Mouse (Mus musculus): ENCODE results near the gene Kcnk3. TPM values are rescaled to one million over a fixed set of nuclear protein-coding genes. Genes with fewer than 3 reads are reported as not detected.

Gene Kcnk3
- polyA plus RNA-seq, 1 experiment from 2014 or later = 0.98 TPM

GRCm38 (mm10) chr5:30617357-30617756 lies 29.4 kb downstream of the Kcnk3 start:
- H3K4me1 ChIP-seq (ENCODE audit: control insufficient read depth, insufficient read depth, low read length) = peaks cover 4% of the 10 kb centered on the region; the same call in 1 of the 2 replicates
- H3K9ac ChIP-seq (replicated peaks; ENCODE audit: low read length) = no peak overlapping the region
- WGBS = 36% methylated on average over 3 of the region's 3 CpGs
- DNase-seq (ENCODE audit: low spot score) (no peak), ATAC-seq (replicated peaks; ENCODE audit: insufficient number of reproducible peaks, low FRiP score, low TSS enrichment, low read depth) (no peak)
- no peak overlapping the region for H3K4me3 ChIP-seq (ENCODE audit: low read depth, low read length)
- H3K36me3 ChIP-seq (replicated peaks; ENCODE audit: control insufficient read depth, insufficient read depth, low read depth, low read length) = no peaks in the 10 kb centered on the region
- H3K9me3 ChIP-seq (replicated peaks; ENCODE audit: control insufficient read depth, low read length) = no peaks in the 10 kb centered on the region
- no peak overlapping the region for H3K4me2 ChIP-seq (ENCODE audit: low read depth, low read length)
- peaks cover 10% of the 10 kb centered on the region for H3K27me3 ChIP-seq (ENCODE audit: control insufficient read depth, insufficient read depth, low read length)
- H3K27ac ChIP-seq (replicated peaks; ENCODE audit: low read depth, low read length) = no peak overlapping the region

GRCm38 (mm10) chr5:30617851-30618250 lies 29.9 kb downstream of the Kcnk3 start:
- ATAC-seq (replicated peaks; ENCODE audit: insufficient number of reproducible peaks, low FRiP score, low TSS enrichment, low read depth) (no peak), DNase-seq (ENCODE audit: low spot score) (no peak)
- WGBS = 29% methylated on average over 11 of the region's 11 CpGs
- Histone ChIP-seq H3K4me1 (ENCODE audit: control insufficient read depth, insufficient read depth, low read length) (peaks cover 4% of the 10 kb centered on the region; the same call in 1 of the 2 replicates), H3K27me3 (ENCODE audit: control insufficient read depth, insufficient read depth, low read length) (peaks cover 11% of the 10 kb centered on the region), H3K9me3 (replicated peaks; ENCODE audit: control insufficient read depth, low read length) (no peaks in the 10 kb centered on the region), H3K9ac (replicated peaks; ENCODE audit: low read length) (no peak overlapping the region), H3K27ac (replicated peaks; ENCODE audit: low read depth, low read length) (no peak overlapping the region), H3K36me3 (replicated peaks; ENCODE audit: control insufficient read depth, insufficient read depth, low read depth, low read length) (no peaks in the 10 kb centered on the region), H3K4me3 (ENCODE audit: low read depth, low read length) (no peak overlapping the region), H3K4me2 (ENCODE audit: low read depth, low read length) (no peak overlapping the region)

DNA sequence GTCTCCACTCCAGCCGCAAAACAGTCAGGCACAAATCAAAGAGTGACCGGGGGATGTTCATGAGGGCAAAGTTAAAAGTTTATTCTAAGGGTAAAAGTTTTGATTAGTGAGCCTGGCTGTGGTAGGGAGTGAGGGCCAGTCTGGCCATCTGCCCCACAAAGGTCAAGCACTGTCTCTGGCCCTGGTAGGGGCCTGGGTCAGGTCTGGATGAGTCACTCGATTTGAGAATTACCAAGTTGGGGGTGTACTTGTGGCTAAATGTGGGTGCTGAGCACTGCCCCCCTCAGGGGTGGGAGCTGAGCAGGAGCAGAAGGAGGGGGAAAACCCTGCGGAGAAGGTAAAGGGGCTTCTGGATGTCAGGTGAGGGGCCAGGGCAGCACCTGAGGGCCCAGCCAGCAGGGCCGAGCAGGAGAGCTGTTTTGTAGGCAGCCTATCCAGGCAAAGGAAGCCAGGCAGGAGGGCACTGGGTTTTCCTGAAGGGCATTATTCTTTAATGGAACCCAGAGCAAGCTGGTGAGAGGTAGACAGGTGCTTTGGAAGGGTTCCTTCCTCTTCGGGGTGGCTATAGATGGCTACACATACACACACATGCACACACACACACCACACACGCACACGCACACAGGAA lies 30.5 kb downstream of the Kcnk3 start:
- ATAC-seq (replicated peaks; ENCODE audit: insufficient number of reproducible peaks, low FRiP score, low TSS enrichment, low read depth) (no peak), DNase-seq (ENCODE audit: low spot score) (no peak)
- Histone ChIP-seq H3K9ac (replicated peaks; ENCODE audit: low read length) (no peak overlapping the region), H3K4me2 (ENCODE audit: low read depth, low read length) (no peak overlapping the region), H3K4me3 (ENCODE audit: low read depth, low read length) (no peak overlapping the region), H3K9me3 (replicated peaks; ENCODE audit: control insufficient read depth, low read length) (no peaks in the 10 kb centered on the region), H3K27ac (replicated peaks; ENCODE audit: low read depth, low read length) (no peak overlapping the region), H3K36me3 (replicated peaks; ENCODE audit: control insufficient read depth, insufficient read depth, low read depth, low read length) (no peaks in the 10 kb centered on the region), H3K4me1 (ENCODE audit: control insufficient read depth, insufficient read depth, low read length) (peaks cover 4% of the 10 kb centered on the region; the same call in 1 of the 2 replicates), H3K27me3 (ENCODE audit: control insufficient read depth, insufficient read depth, low read length) (peaks cover 11% of the 10 kb centered on the region)
- 82% methylated on average over 8 of the region's 8 CpGs for WGBS

GRCm38 (mm10) chr5:30619211-30619610 lies 31.2 kb downstream of the Kcnk3 start:
- peaks cover 4% of the 10 kb centered on the region; the same call in 1 of the 2 replicates for H3K4me1 ChIP-seq (ENCODE audit: control insufficient read depth, insufficient read depth, low read length)
- H3K9ac ChIP-seq (replicated peaks; ENCODE audit: low read length) = no peak overlapping the region
- H3K4me2 ChIP-seq (ENCODE audit: low read depth, low read length) = no peak overlapping the region
- H3K4me3 ChIP-seq (ENCODE audit: low read depth, low read length) = no peak overlapping the region
- H3K36me3 ChIP-seq (replicated peaks; ENCODE audit: control insufficient read depth, insufficient read depth, low read depth, low read length) = no peaks in the 10 kb centered on the region
- 94% methylated on average over 2 of the region's 2 CpGs for WGBS
- no peak for ATAC-seq (replicated peaks; ENCODE audit: insufficient number of reproducible peaks, low FRiP score, low TSS enrichment, low read depth)
- peaks cover 11% of the 10 kb centered on the region for H3K27me3 ChIP-seq (ENCODE audit: control insufficient read depth, insufficient read depth, low read length)
- no peaks in the 10 kb centered on the region for H3K9me3 ChIP-seq (replicated peaks; ENCODE audit: control insufficient read depth, low read length)
- no peak overlapping the region for H3K27ac ChIP-seq (replicated peaks; ENCODE audit: low read depth, low read length)
- no peak for DNase-seq (ENCODE audit: low spot score)

DNA sequence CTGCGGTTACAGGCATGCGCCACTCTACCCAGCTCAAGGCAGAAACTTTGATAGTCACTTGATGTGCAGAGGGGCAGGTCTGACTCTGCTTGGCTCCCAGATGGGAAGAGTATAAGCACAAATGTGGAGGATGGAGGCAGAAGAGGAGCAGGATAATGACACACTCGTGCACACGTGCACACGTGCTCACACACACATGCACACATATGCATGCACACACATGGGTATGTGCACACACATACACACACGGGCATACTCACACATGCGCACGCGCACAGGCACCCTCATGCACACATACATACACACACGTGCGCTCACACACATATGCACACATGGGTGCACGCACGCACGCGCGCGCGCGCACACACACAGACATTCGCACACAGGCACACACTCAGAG lies 32.6 kb downstream of the Kcnk3 start:
- no peaks in the 10 kb centered on the region for H3K9me3 ChIP-seq (replicated peaks; ENCODE audit: control insufficient read depth, low read length)
- H3K27me3 ChIP-seq (ENCODE audit: control insufficient read depth, insufficient read depth, low read length) = peaks cover 11% of the 10 kb centered on the region
- no peak overlapping the region for H3K4me2 ChIP-seq (ENCODE audit: low read depth, low read length)
- H3K27ac ChIP-seq (replicated peaks; ENCODE audit: low read depth, low read length) = no peak overlapping the region
- no peak overlapping the region for H3K9ac ChIP-seq (replicated peaks; ENCODE audit: low read length)
- no peak overlapping the region for H3K4me3 ChIP-seq (ENCODE audit: low read depth, low read length)
- H3K4me1 ChIP-seq (ENCODE audit: control insufficient read depth, insufficient read depth, low read length) = peaks cover 4% of the 10 kb centered on the region; the same call in 1 of the 2 replicates
- no peaks in the 10 kb centered on the region for H3K36me3 ChIP-seq (replicated peaks; ENCODE audit: control insufficient read depth, insufficient read depth, low read depth, low read length)
- 94% methylated on average over 20 of the region's 20 CpGs for WGBS
- ATAC-seq (replicated peaks; ENCODE audit: insufficient number of reproducible peaks, low FRiP score, low TSS enrichment, low read depth) (no peak), DNase-seq (ENCODE audit: low spot score) (no peak)

DNA sequence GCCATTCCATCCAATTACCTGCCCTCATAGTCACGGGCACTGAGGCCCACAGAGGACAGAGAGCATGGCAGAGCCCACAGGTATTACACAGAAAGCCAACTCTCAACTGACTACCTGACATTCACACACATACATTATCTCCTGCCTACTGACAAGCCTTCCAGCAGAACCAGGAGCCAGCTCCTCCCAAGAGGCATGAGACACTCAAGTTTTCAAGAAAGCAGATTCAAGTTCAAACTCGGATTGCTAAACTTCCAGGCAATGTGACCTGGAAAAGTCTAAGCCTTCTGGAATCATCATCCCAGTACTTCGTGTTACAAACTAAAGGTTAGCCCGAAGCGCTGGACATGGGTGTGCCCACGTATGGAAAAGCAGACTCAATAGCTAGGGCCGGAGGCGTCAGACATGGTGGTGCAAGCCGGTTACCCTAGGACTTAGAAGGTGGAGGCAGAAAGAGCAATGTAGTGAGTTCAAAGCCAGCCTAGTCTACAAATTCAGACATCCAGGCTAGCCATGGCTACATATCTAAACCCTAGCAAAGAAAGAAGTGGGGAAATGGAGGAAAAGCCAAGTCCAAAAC lies 33.3 kb downstream of the Kcnk3 start:
- H3K9me3 ChIP-seq (replicated peaks; ENCODE audit: control insufficient read depth, low read length) = no peaks in the 10 kb centered on the region
- H3K4me1 ChIP-seq (ENCODE audit: control insufficient read depth, insufficient read depth, low read length) = peaks cover 4% of the 10 kb centered on the region; the same call in 1 of the 2 replicates
- no peak overlapping the region for H3K9ac ChIP-seq (replicated peaks; ENCODE audit: low read length)
- H3K4me3 ChIP-seq (ENCODE audit: low read depth, low read length) = no peak overlapping the region
- H3K36me3 ChIP-seq (replicated peaks; ENCODE audit: control insufficient read depth, insufficient read depth, low read depth, low read length) = no peaks in the 10 kb centered on the region
- DNase-seq (ENCODE audit: low spot score) (no peak), ATAC-seq (replicated peaks; ENCODE audit: insufficient number of reproducible peaks, low FRiP score, low TSS enrichment, low read depth) (no peak)
- WGBS = 87% methylated on average over 9 of the region's 9 CpGs
- peaks cover 11% of the 10 kb centered on the region for H3K27me3 ChIP-seq (ENCODE audit: control insufficient read depth, insufficient read depth, low read length)
- no peak overlapping the region for H3K4me2 ChIP-seq (ENCODE audit: low read depth, low read length)
- H3K27ac ChIP-seq (replicated peaks; ENCODE audit: low read depth, low read length) = no peak overlapping the region

DNA sequence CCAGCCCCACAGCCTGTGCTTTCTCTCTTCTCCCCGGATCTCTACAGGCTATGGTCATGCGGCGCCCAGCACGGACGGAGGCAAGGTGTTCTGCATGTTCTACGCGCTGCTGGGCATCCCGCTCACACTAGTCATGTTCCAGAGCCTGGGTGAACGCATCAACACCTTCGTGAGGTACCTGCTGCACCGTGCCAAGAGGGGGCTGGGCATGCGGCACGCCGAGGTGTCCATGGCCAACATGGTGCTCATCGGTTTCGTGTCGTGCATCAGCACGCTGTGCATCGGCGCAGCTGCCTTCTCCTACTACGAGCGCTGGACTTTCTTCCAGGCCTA lies 33.8 kb downstream of the Kcnk3 start:
- 48% methylated on average over 22 of the region's 22 CpGs for WGBS
- H3K27me3 ChIP-seq (ENCODE audit: control insufficient read depth, insufficient read depth, low read length) = peaks cover 11% of the 10 kb centered on the region
- H3K4me2 ChIP-seq (ENCODE audit: low read depth, low read length) = peak overlapping the region; percentile 95
- H3K9me3 ChIP-seq (replicated peaks; ENCODE audit: control insufficient read depth, low read length) = no peaks in the 10 kb centered on the region
- H3K4me1 ChIP-seq (ENCODE audit: control insufficient read depth, insufficient read depth, low read length) = peaks cover 4% of the 10 kb centered on the region; the same call in 1 of the 2 replicates
- no peak overlapping the region for H3K27ac ChIP-seq (replicated peaks; ENCODE audit: low read depth, low read length)
- H3K36me3 ChIP-seq (replicated peaks; ENCODE audit: control insufficient read depth, insufficient read depth, low read depth, low read length) = no peaks in the 10 kb centered on the region
- ATAC-seq (replicated peaks; ENCODE audit: insufficient number of reproducible peaks, low FRiP score, low TSS enrichment, low read depth) = no peak
- H3K9ac ChIP-seq (replicated peaks; ENCODE audit: low read length) = peak overlapping the region; percentile 56
- H3K4me3 ChIP-seq (ENCODE audit: low read depth, low read length) = peak overlapping the region; percentile 41
- DNase-seq (ENCODE audit: low spot score) = no peak

GRCm38 (mm10) chr5:30622177-30622840 lies 34.3 kb downstream of the Kcnk3 start:
- Histone ChIP-seq H3K4me2 (ENCODE audit: low read depth, low read length) (peak overlapping the region; percentile 95), H3K9ac (replicated peaks; ENCODE audit: low read length) (peak overlapping the region; percentile 56), H3K27ac (replicated peaks; ENCODE audit: low read depth, low read length) (no peak overlapping the region), H3K27me3 (ENCODE audit: control insufficient read depth, insufficient read depth, low read length) (peaks cover 11% of the 10 kb centered on the region), H3K4me3 (ENCODE audit: low read depth, low read length) (peak overlapping the region; percentile 41), H3K4me1 (ENCODE audit: control insufficient read depth, insufficient read depth, low read length) (peaks cover 4% of the 10 kb centered on the region; the same call in 1 of the 2 replicates), H3K9me3 (replicated peaks; ENCODE audit: control insufficient read depth, low read length) (no peaks in the 10 kb centered on the region), H3K36me3 (replicated peaks; ENCODE audit: control insufficient read depth, insufficient read depth, low read depth, low read length) (no peaks in the 10 kb centered on the region)
- 3% methylated on average over 69 of the region's 69 CpGs for WGBS
- ATAC-seq (replicated peaks; ENCODE audit: insufficient number of reproducible peaks, low FRiP score, low TSS enrichment, low read depth) (peak; percentile 64; the same call in 1 of the 2 replicates), DNase-seq (ENCODE audit: low spot score) (peak; percentile 35)

All from embryonic facial prominence, embryonic 11.5 days (tissue).